Mouse (Mus musculus) limb, embryonic 14.5 days (tissue): Measurements from ENCODE around the gene Nsd2. TPM values are rescaled to one million over a fixed set of nuclear protein-coding genes. Genes with fewer than 3 reads are reported as not detected.

Source experiments
- ATAC-seq: fragments of 200-750 bp; cut with Nextera tagmentation; 2 replicates; pipeline ENCODE4 v1.8.0; 2017; ENCODE audit warnings: low read depth, moderate number of reproducible peaks, moderate TSS enrichment; ENCODE audit not compliant: low FRiP score
- DNase-seq: peaks from one replicate; pipeline ENCODE4 v3.0.0-alpha.2; 2015; ENCODE audit warnings: low spot score
- H3K27ac ChIP-seq: fragments of 300-500 bp; sonication (generic); replicated peaks from 2 replicates; pipeline ENCODE4 v1.5.1; 2014; ENCODE audit warnings: low read depth, mild to moderate bottlenecking, low read length, moderate library complexity, mixed read lengths
- H3K27me3 ChIP-seq: fragments of 300-500 bp; sonication (generic); 2 replicates; pipeline ENCODE4 v1.6.1; 2014; ENCODE audit warnings: low read length, mixed read lengths; ENCODE audit not compliant: control insufficient read depth, insufficient read depth
- H3K36me3 ChIP-seq: fragments of 300-500 bp; sonication (generic); 2 replicates; pipeline ENCODE4 v1.6.1; 2014; ENCODE audit warnings: mild to moderate bottlenecking, low read length, moderate library complexity, mixed read lengths; ENCODE audit not compliant: control insufficient read depth, insufficient read depth
- H3K4me1 ChIP-seq: fragments of 300-500 bp; sonication (generic); 2 replicates; pipeline ENCODE4 v1.6.1; 2014; ENCODE audit warnings: antibody characterized with exemption, low read length, mixed read lengths; ENCODE audit not compliant: control insufficient read depth, insufficient read depth
- H3K4me2 ChIP-seq: fragments of 300-500 bp; sonication (generic); replicated peaks from 2 replicates; pipeline ENCODE4 v1.6.1; 2014; ENCODE audit warnings: low read depth, mild to moderate bottlenecking, low read length, moderate library complexity; ENCODE audit not compliant: severe bottlenecking
- H3K4me3 ChIP-seq: fragments of 300-500 bp; sonication (generic); replicated peaks from 2 replicates; pipeline ENCODE4 v1.5.1; 2014; ENCODE audit warnings: low read length
- H3K9ac ChIP-seq: fragments of 300-500 bp; sonication (generic); 2 replicates; pipeline ENCODE4 v1.6.1; 2014; ENCODE audit warnings: mild to moderate bottlenecking, low read depth, low read length, moderate library complexity; ENCODE audit not compliant: severe bottlenecking
- H3K9me3 ChIP-seq: fragments of 300-500 bp; sonication (generic); 2 replicates; pipeline ENCODE4 v1.6.1; 2016; ENCODE audit warnings: low read length; ENCODE audit not compliant: control insufficient read depth
- POLR2A ChIP-seq: fragments of 200-500 bp; IDR thresholded peaks from 2 replicates; pipeline ENCODE4 v1.8.0; 2012; ENCODE audit warnings: inconsistent platforms, mild to moderate bottlenecking, moderate library complexity, borderline replicate concordance; ENCODE audit not compliant: insufficient read depth, insufficient read length; ENCODE audit errors: extremely low read depth
- WGBS: fragments of 180-500 bp; shearing (Covaris S2); extraction: QIAGEN DNeasy Blood & Tissue Kit; methylation state at CpG from one replicate; pipeline ENCODE4 v1.1.7; 2014; 5-methylcytosine and 5-hydroxymethylcytosine counted together
- polyA plus RNA-seq, 2 experiments: library from polyadenylated mRNA; depleted of rRNA in 1 of 2; stranded (reverse) in 1 of 2; unstranded in 1 of 2; fragments of >200 nt; fragmentation: Nextera tagmentation in 1 of 2; extraction: Ambion mirVana in 1 of 2; gene quantifications; 2 replicates each; pipeline versions ENCODE4 v1.2.1 to v1.2.3; 2012 to 2014

The Nsd2 gene
- polyA plus RNA-seq, 2 experiments = 46.6 to 50.7 TPM

GRCm38 (mm10) chr5:33853086-33853485 lies 32.6 kb downstream of the Nsd2 start:
- 100% methylated on average over 1 of the region's 1 CpGs for WGBS
- H3K4me3 ChIP-seq = no peak overlapping the region
- no peak overlapping the region for H3K9ac ChIP-seq
- no peaks in the 10 kb centered on the region for H3K4me1 ChIP-seq
- TF ChIP-seq POLR2A = no peak
- ATAC-seq = no peak
- no peaks in the 10 kb centered on the region for H3K27me3 ChIP-seq
- no peak for DNase-seq
- no peak overlapping the region for H3K27ac ChIP-seq
- no peak overlapping the region for H3K4me2 ChIP-seq
- H3K36me3 ChIP-seq = peaks cover 55% of the 10 kb centered on the region
- no peaks in the 10 kb centered on the region for H3K9me3 ChIP-seq

GRCm38 (mm10) chr5:33854019-33854418 lies 33.5 kb downstream of the Nsd2 start:
- ATAC-seq (no peak), DNase-seq (no peak)
- H3K4me2 ChIP-seq = no peak overlapping the region
- WGBS = 83% methylated on average over 2 of the region's 2 CpGs
- H3K9ac ChIP-seq = no peak overlapping the region
- H3K27me3 ChIP-seq = no peaks in the 10 kb centered on the region
- no peak for TF ChIP-seq POLR2A
- no peak overlapping the region for H3K4me3 ChIP-seq
- H3K27ac ChIP-seq = no peak overlapping the region
- no peaks in the 10 kb centered on the region for H3K9me3 ChIP-seq
- no peaks in the 10 kb centered on the region for H3K4me1 ChIP-seq
- peaks cover 52% of the 10 kb centered on the region for H3K36me3 ChIP-seq

GRCm38 (mm10) chr5:33857693-33858092 lies 37.2 kb downstream of the Nsd2 start:
- Histone ChIP-seq H3K4me2 (no peak overlapping the region), H3K4me3 (no peak overlapping the region), H3K36me3 (peaks cover 71% of the 10 kb centered on the region), H3K27me3 (no peaks in the 10 kb centered on the region), H3K9me3 (no peaks in the 10 kb centered on the region), H3K27ac (no peak overlapping the region), H3K4me1 (no peaks in the 10 kb centered on the region), H3K9ac (no peak overlapping the region)
- TF ChIP-seq POLR2A = no peak
- DNase-seq (no peak), ATAC-seq (no peak)

- WGBS = 96% methylated on average over 1 of the region's 1 CpGs
- no peak for ATAC-seq
Observed at GRCm38 (mm10) chr5:33875472-33875871, 54.9 kb downstream of the Nsd2 start.

GRCm38 (mm10) chr5:33881118-33881517 lies 60.6 kb downstream of the Nsd2 start:
- Histone ChIP-seq H3K4me1 (no peaks in the 10 kb centered on the region), H3K27ac (no peak overlapping the region), H3K9ac (no peak overlapping the region), H3K4me2 (no peak overlapping the region), H3K27me3 (no peaks in the 10 kb centered on the region), H3K9me3 (no peaks in the 10 kb centered on the region), H3K4me3 (no peak overlapping the region), H3K36me3 (peaks cover 87% of the 10 kb centered on the region)
- DNase-seq (no peak), ATAC-seq (no peak)
- 97% methylated on average over 4 of the region's 4 CpGs for WGBS
- TF ChIP-seq POLR2A = no peak

More at GRCm38 (mm10) chr5:33875472-33875871, 54.9 kb downstream of the Nsd2 start:
- peaks cover 73% of the 10 kb centered on the region for H3K36me3 ChIP-seq
- no peak overlapping the region for H3K27ac ChIP-seq
- no peaks in the 10 kb centered on the region for H3K4me1 ChIP-seq
- no peaks in the 10 kb centered on the region for H3K9me3 ChIP-seq
- H3K4me2 ChIP-seq = no peak overlapping the region
- DNase-seq = no peak
- no peak for TF ChIP-seq POLR2A
- H3K4me3 ChIP-seq = no peak overlapping the region
- no peaks in the 10 kb centered on the region for H3K27me3 ChIP-seq
- H3K9ac ChIP-seq = no peak overlapping the region

- Histone ChIP-seq H3K4me2 (no peak overlapping the region), H3K36me3 (peaks cover 95% of the 10 kb centered on the region), H3K27me3 (no peaks in the 10 kb centered on the region), H3K9ac (no peak overlapping the region), H3K9me3 (no peaks in the 10 kb centered on the region), H3K4me3 (no peak overlapping the region), H3K27ac (no peak overlapping the region), H3K4me1 (no peaks in the 10 kb centered on the region)
- DNase-seq (no peak), ATAC-seq (no peak)
- no peak for TF ChIP-seq POLR2A
- 94% methylated on average over 6 of the region's 6 CpGs for WGBS
Observed at GRCm38 (mm10) chr5:33893406-33893805, 72.9 kb downstream of the Nsd2 start.
